Mouse (Mus musculus): ENCODE results near the gene Krtap4-2.
A peak's percentile ranks its signal among the peaks of the same experiment; 100 is the strongest.
"Not testable (repeated sequence)": the region's sequence is repeated elsewhere in the genome, so short reads cannot be mapped to it uniquely, and the experiment has no call there.

The Krtap4-2 gene

DNA sequence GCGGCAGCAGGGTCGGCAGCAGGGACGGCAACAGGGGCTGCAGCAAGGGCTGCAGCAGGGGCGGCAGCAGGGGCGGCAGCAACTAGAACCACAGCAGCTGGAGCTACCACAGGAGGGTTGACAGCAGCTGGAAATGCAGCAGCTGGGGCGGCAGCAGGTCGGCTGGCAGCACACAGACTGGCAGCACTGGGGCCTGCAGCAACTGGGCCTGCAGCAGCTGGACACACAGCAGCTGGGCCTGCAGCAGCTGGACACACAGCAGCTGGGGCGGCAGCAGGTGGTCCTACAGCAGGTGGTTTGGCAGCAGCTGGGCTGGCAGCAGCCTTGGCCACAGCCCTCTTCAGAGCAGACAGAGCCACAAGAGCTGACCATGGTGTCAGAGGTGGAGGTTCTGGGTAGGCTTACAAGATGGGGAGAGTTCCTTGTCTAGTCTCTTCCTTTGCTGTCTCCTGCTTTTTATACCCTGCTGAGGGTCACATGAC, at the start of gene Krtap4-2:
Gene Krtap4-2 (minus strand): TSS at position 432 of the 482 bp plus-strand sequence.
- no peak for DNase-seq (ENCODE audit: low spot score in 2 of 2)

DNA sequence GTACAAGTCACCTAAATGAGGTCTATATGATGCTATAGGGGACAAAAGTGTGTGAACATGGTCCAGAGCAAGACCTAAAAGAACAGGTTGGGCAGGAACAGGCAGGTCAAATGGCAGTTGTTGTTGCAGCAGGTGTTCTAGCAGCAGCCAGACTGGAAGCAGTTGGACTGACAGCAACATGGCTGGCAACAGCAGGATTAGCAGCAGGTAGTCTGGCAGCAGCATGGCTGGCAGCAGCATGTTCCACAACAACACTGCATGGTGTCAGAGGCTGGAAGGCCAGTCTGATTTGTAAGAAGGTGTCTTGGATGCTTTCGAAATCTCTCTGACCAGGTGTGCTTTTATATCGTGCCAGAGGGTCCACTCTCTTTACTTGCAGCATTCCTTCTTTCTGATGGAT, 48.6 kb upstream of the Krtap4-2 start:
- DNase-seq (ENCODE audit: low spot score in 2 of 2): no peak

DNA sequence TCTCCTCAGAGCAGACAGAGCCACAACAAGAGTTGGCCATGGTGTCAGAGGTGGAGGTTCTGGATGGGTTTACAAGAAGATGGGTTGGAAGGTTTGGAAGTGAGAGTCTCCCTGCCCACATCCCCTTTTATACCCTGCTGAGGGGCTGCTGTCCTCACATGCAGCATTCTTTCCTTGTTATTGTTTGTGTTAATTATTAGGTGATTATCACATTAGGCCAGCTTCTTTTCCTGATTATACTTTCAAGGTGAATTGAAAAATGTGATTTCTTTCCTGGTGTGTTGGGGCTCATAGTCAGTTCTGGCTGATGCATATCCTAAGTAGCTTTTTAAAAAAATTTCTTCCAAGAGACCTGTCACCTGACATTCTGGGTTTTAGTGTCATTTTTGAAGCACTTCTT, 31.0 kb upstream of the Krtap4-2 start, which contains the start of gene Krtap4-6:
Gene Krtap4-6 (minus strand): TSS at position 101 of the 400 bp plus-strand sequence.
- no peak for DNase-seq (ENCODE audit: low spot score in 2 of 2)

DNA sequence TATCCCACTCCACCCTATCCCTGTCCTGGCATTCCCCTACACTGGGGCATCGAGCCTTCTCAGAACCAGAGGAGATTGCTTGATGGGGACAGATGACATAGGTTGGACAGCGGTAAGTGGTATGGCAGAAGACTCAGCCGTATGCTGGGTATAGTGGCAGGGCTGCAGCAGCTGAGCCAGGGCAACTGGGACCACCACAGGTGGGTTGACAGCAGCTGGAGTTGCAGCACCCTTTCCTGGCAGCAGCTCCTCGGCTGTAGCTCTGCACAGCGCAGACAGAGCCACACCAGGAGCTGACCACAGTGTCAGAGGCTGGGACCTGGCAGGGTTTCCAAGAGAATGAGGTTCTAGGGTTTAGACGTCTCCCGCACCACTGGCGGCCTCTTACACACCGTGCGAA, 27.9 kb upstream of the Krtap4-2 start:
- no peak for DNase-seq (ENCODE audit: low spot score in 2 of 2)

DNA sequence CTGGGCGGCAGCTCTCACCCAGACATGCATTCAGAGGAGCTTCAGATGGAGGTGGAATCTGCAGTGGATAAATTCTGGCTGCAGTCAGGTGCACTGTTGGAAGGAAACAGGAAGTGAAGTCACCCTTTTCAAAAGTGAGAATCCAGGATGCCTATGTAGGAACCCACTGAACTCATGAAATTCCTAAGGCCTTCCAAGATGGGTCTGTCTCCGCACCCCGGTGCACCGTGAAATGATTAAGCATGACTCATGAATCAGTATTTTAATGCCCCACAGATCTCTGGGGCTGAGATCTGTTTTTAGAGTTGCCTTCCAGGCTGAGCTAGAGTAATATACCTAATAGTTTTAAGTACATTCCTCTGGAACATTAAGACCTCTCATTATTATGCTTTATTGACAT, 24.4 kb upstream of the Krtap4-2 start:
- DNase-seq (ENCODE audit: low spot score in 2 of 2): no peak

DNA sequence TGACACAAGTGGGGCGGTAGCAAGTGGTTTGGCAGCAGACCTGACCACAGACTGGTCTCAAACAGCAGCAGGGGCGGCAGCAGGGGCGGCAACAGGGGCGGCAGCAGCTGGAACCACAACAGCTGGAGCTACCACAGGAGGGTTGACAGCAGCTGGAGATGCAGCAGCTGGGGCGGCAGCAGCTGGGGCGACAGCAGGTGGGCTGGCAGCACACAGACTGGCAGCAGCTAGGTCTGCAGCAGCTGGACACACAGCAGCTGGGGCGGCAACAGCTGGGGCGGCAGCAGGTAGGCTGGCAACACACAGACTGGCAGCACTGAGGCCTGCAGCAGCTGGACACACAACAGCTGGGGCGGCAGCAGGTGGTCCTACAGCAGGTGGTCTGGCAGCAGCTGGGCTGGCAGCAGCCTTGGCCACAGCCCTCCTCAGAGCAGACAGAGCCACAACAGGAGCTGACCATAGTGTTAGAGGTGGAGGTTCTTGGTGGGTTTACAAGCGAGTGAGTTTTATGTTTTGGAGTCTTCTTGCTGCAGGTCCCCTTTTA, 23.7 kb upstream of the Krtap4-2 start, which contains the start of gene Gm11563:
Gene Gm11563 (minus strand): TSS at position 494 of the 544 bp plus-strand sequence.
- not testable (repeated sequence) for DNase-seq (ENCODE audit: low spot score in 2 of 2)

DNA sequence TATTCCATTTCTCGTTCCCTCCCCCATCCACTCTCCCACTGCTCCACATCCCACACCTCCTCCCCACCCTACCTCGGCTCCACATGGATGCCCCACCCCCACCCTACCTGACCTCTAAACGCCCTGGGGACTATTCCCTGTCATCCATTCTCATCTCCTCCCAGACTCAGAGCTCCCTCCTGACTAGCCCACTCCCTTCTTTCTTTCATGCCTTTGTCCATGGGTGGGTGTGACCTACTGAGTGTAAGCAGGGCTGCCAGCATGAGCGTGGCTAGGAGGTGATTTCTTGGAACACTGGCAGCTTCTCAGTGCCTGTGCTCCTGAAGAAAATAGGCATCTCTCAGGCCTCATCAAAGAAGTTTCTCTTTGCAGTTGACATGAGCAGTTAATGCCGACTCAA, 22.2 kb upstream of the Krtap4-2 start:
- DNase-seq (ENCODE audit: low spot score in 2 of 2): no peak

DNA sequence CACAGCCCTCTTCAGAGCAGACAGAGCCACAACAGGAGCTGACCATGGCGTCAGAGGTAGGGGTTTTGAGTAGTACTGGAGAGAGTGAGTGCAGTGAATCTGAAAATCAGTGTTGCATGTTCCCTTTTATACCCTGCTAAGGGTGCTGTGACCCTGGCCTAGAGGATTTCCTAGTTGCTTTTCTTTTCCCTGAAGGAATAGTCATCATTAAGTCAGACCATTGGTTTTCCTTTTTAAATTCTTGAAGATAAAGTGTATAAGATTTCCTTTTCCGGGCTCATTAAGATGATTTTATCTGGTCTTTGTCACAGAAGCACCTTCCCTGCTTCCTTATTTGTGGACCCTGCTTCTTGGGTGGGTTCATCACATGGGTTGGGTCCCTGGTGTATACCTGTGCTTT, 15.3 kb upstream of the Krtap4-2 start, which contains the start of gene Gm11555:
Gene Gm11555 (minus strand): TSS at position 101 of the 400 bp plus-strand sequence.
- no peak for DNase-seq (ENCODE audit: low spot score in 2 of 2)

DNA sequence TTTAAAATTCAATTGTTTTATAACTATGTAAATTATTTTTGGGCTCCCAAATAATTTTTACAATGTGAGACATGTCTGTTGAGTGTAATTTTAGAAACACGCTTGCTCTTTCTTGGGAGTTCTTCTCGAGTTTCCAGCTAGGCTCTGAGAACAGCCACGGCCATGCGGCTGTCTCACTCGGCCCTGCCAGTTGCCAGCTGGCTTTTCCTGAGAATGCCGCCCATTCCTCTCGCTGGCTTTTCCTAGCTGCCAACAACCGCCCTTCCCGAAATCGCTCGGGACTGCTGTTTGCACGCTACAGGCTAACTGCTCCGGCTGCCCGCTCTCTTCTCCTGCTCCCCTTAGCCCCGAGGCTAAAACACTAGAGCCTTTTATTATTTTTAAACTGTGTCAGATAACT, 11.6 kb upstream of the Krtap4-2 start:
- no peak for DNase-seq (ENCODE audit: low spot score in 2 of 2)

DNA sequence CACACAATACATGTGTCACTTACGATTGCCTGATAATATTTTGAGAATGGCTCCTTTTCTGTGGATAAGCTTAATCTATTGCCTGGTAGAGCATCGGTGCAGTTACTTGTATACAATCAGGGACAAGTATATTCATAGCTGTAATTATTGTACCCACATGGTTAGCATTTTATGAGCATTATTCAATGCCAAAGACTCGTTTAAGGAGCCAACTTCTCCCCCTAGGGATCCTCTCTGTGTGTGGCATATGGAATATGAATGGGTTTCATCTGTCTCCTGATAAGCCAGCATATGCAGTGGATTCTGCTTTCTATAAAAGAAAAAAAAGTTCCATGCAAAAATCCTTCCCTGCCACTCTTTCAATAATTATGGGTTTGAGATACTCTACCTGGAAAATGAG, 9.5 kb upstream of the Krtap4-2 start:
- no peak for DNase-seq (ENCODE audit: low spot score in 2 of 2)

DNA sequence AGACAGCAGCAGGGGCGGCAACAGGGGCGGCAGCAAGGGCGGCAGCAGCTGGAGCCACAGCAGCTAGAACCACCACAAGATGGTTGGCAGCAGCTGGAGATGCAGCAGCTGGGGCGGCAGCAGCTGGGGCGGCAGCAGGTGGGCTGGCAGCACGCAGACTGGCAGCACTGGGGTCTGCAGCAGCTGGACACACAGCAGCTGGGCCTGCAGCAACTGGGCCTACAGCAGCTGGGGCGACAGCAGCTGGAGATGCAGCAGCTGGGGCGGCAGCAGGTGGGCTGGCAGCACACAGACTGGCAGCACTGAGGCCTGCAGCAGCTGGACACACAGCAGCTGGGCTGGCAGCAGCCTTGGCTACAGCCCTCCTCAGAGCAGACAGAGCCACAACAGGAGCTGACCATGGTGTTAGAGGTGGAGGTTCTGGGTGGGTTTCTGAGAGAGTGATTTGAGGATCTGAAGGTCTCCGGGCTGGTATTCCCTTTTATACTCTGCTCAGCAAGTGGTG, 8.8 kb upstream of the Krtap4-2 start, which contains the start of gene Krtap4-7:
Gene Krtap4-7 (minus strand): TSS at position 455 of the 505 bp plus-strand sequence.
- not testable (repeated sequence) for DNase-seq (ENCODE audit: low spot score in 2 of 2)

DNA sequence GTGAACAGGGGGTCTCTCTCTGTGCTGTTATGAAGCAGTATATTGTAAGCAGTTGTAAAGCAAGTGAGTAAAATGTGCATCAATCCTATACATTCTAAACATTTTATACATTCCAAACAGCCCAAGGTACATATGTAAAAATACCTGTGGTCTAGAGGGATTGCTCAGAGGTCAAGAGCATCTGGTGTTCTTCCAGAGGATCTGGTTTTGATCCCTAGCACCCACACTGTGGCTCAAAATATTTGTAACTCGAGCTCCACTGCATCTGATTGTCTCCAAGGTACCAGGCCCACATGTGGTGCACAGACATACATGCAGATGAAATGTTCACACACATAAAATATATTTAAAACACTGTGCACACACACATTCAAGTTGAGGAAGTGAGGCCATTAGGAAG, 6.0 kb upstream of the Krtap4-2 start:
- DNase-seq (ENCODE audit: low spot score in 2 of 2): no peak

DNA sequence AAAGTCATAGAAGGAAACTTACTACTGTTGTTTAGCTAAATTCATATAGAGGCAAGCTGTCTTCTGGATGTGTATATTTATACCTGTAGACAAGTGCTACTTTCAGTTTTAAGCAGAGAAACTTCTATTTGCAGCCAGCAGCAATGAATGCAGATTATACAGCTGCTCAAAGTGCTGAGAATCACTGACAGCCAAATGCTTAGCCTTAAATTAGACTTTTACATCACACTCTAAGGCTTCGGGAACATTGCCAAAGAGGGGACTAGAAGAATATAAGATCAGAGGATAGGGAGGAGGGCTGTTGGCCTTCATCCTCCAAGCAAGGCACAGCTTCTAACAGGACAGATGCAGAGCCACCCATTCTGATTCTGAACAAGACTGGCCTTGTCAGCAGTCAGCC, 2.2 kb upstream of the Krtap4-2 start:
- DNase-seq (ENCODE audit: low spot score in 2 of 2): no peak

DNA sequence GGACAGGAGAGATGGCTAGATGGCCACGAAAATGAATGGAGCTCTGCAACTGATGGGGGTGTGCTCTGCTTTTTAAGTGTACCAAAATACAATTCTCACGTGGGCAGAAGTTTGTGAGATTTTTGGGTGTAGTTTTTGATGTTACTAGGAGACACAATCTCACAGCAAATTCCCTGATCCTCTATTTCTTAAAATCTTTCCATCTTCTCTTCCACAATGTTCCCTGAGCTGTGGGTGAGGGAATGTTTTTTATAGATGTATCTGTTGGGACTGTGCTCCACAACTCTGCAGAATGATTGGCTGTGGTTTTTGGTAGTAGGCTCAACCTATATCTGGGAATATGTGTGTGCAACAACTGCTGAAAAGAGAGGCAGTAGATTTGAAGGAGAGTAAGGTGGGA, 1.6 kb downstream of the Krtap4-2 start:
- DNase-seq (ENCODE audit: low spot score in 2 of 2): peak in 1 of 2 experiments; percentile 35

DNA sequence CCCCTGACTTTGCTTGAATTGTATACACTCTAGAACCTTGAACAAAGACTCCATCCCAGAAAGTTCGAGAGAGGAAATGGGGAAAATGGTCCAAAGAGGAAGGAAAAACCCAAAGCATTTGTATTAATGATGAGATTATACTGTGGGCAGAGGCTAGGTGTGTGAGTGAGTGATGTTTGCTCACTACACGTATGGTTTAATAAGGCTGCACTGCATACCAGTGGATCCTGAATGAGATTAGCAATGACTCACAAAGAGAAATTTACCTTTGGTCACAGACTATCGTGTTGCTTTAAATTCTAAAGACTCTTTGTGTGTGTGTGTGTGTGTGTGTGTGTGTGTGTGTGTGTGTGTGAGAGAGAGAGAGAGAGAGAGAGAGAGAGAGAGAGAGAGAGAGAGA, 4.0 kb downstream of the Krtap4-2 start:
- no peak for DNase-seq (ENCODE audit: low spot score in 2 of 2)

DNA sequence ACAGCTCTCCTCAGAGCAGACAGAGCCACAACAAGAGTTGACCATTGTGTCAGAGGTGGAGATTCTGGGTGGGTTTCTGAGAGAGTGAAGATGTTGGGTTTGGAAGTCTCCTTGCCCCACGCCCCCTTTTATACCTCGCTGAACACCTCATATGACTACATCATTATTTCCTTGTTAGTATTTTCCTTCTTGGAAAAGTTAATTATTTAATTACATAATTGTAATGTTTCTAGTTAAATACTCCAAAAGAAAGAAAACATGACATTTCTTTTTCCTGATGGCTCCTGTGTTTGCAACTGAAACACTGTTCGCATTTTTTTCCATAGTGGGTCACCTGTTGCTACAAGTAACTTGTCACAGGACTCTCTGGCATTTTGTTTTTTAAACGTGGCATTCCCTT, 6.7 kb downstream of the Krtap4-2 start, which contains the start of gene Krtap4-1:
Gene Krtap4-1 (minus strand): TSS at position 101 of the 400 bp plus-strand sequence.
- DNase-seq (ENCODE audit: low spot score in 2 of 2): no peak

DNA sequence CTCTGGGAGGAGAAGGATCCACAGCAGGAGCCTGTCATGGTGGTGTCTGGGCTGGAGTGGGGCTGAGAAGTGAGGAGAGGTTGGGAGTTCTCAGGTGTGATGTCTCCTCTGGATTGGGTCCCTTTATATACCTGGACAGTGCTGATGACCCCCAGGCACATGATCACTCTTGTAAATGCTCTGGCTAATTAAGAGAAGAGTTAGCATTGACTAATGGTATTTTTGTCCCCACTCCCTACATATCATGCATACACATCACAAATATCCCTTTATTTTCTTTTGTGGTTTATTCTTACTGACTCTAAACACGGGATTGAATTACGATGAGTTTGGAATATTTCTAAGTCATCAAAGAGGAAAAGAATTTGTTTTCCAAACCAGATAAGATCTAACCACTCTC, 14.5 kb downstream of the Krtap4-2 start, which contains the start of gene Gm11562:
Gene Gm11562 (minus strand): TSS at position 101 of the 400 bp plus-strand sequence.
- DNase-seq (ENCODE audit: low spot score in 2 of 2): no peak

DNA sequence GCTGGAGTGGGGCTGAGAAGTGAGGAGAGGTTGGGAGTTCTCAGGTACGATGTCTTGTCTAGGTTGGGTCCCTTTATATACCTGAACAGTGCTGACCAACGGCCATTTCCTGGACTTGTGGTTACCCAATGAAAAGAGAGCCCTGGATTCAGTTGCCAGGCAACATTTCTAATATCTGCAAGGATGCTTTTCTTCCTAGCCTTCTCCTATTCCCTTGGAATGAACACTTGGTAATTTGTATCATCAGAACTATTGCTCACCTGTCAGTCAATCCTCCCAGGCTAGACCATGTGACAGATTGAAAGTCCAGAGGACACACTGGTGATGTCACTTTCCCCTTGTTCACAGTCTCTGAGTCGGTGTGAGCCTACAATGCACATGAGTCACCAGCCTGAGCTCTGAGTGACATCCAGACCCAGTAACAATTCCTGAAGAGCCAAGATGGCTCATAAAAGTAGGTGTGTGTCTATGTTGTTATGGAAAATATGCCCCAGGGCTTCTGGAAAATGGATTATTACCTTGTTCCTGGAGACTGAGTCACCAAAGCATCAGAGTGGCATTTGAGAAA, 20.0 kb downstream of the Krtap4-2 start, which contains the start of gene Krtap2-4:
Gene Krtap2-4 (minus strand): TSS at position 51 of the 568 bp plus-strand sequence.
- no peak for DNase-seq (ENCODE audit: low spot score in 2 of 2)

DNA sequence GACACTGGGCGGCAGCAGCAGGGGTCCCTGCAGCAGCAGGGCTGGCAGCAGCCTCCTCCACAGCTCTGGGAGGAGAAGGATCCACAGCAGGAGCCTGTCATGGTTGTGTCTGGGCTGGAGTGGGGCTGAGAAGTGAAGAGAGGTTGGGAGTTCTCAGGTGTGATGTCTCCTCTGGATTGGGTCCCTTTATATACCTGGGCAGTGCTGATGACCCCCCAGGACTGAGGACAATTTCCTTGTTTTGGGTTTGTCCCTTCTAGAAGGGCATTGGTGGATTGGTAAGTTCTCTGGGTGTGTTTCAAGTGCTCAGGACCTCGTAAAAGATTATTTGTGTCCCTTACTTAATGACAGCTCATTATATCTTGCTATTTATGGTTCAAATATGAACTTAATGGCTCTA, 24.8 kb downstream of the Krtap4-2 start, which contains the start of gene Gm11937:
Gene Gm11937 (minus strand): TSS at position 101 of the 400 bp plus-strand sequence.
- not testable (repeated sequence) for DNase-seq (ENCODE audit: low spot score in 2 of 2)

DNA sequence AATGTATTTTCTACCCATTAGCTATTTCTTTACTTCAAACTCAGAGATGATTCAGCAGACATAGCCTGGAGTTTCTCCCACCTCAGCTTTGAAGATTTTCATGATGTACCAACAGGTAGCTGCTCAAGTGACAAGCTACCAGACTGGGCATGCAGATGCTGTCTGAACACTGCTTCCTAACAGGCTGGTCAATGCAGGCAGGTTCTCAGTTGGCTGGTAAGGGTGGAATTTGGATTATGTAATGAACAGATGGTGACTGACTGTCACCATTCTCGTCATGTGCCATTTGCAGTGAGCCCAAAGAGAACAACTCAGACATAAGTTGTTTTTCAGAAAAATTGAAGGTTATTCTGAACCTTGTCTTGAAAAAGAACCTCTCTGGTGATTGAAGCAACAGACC, 25.8 kb downstream of the Krtap4-2 start:
- DNase-seq (ENCODE audit: low spot score in 2 of 2): peak; percentile 50 to 58

DNA sequence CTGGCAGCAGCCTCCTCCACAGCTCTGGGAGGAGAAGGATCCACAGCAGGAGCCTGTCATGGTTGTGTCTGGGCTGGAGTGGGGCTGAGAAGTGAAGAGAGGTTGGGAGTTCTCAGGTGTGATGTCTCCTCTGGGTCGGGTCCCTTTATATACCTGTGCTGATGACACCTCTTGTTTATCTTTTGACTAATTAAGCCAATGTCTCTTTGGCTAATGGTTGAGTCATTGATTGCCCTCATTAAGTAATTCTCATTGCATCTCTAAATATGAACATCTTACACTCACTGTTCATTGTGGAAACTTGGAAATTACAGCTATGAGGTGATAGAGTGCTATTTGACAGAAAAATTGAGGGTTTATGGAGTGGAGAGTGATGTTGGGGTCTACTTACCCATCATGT, 31.7 kb downstream of the Krtap4-2 start, which contains the start of gene Gm11938:
Gene Gm11938 (minus strand): TSS at position 101 of the 400 bp plus-strand sequence.
- not testable (repeated sequence) for DNase-seq (ENCODE audit: low spot score in 2 of 2)

DNA sequence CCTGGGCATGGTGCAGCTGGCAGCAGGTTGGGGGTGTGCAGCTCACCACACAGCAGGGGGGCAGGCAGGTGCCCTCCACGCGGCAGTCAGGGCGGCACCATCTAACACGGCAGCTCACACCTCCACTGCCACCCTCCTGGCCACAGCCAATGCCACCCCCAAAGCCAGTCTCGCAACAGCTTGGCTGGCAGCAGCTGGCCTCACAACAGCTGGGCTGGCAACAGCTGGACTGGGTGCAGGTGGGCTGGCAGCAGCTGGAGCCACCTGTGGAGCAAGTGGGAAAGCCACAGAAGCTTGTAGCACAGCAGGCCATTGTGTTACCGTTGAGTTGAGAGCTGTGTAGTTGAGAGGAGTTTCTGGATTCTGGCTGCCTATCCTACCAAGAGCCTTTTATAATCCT, 37.1 kb downstream of the Krtap4-2 start, which contains the start of gene Krtap9-3:
Gene Krtap9-3 (minus strand): TSS at position 364 of the 400 bp plus-strand sequence.
- not testable (repeated sequence) for DNase-seq (ENCODE audit: low spot score in 2 of 2)

Measured in right cerebral cortex, postnatal 36 days (tissue).